Comparison of ENCODE assay signal across 18 mouse cellular contexts in the genomic region with DNA sequence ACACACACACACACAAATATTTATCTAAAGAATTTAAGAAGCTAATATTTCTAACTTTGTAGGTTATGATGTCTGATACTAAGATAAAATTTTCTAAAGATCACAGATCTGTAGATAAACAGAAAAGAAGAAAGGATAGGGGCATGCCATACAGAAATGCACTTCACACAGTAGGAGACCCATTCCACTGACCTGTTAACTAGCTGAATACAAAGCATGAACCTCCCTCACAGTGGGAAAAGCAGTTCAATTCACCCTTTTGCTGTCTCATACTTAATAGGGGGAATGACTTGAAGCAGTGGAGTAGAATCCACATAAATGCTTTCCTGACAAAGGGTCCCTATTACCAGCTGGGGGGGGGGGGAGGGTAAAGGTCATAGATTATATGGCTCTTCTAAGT. TPM values are rescaled to one million over a fixed set of nuclear protein-coding genes. Genes with fewer than 3 reads are reported as not detected.
DNase-seq lines count a peak whose midpoint lies in the region; ATAC-seq and TF ChIP-seq lines count a peak whose summit lies in the region.
"Had no signal": no experiment of that assay in that cellular context is flagged by ENCODE, and none has a peak within 500 bp of the region (broad histone marks: within the 10 kb centered on the region; RNA-seq: fewer than 3 reads in every experiment).

No protein-coding gene starts in this region.

- TF ChIP-seq EP300 in stomach, postnatal 0 days (optimal IDR thresholded peaks at IDR 0.05): no peak

- H3K4me3 ChIP-seq in hindbrain, embryonic 10.5 days: no peak overlapping the region
- no peak overlapping the region for H3K4me3 ChIP-seq in hindbrain, postnatal 0 days (ENCODE audit: low read length)
- H3K4me3 ChIP-seq in neural tube, embryonic 12.5 days: no peak overlapping the region
- no peak overlapping the region for H3K4me3 ChIP-seq in neural tube, embryonic 15.5 days (replicated peaks)
- no peak overlapping the region for H3K4me3 ChIP-seq in forebrain, embryonic 14.5 days (ENCODE audit: low read depth, low read length)
- no peak overlapping the region for H3K4me3 ChIP-seq in stomach, postnatal 0 days (ENCODE audit: low read depth, low read length)
- H3K4me3 ChIP-seq: limb, embryonic 10.5 days had no signal

- no peaks in the 10 kb centered on the region for H3K9me3 ChIP-seq in hindbrain, embryonic 10.5 days
- H3K9me3 ChIP-seq in hindbrain, postnatal 0 days (ENCODE audit: low read length): no peaks in the 10 kb centered on the region
- no peaks in the 10 kb centered on the region for H3K9me3 ChIP-seq in neural tube, embryonic 12.5 days
- no peaks in the 10 kb centered on the region for H3K9me3 ChIP-seq in neural tube, embryonic 15.5 days (replicated peaks)
- no peaks in the 10 kb centered on the region for H3K9me3 ChIP-seq in forebrain, embryonic 14.5 days (replicated peaks; ENCODE audit: control insufficient read depth, low read length)
- no peaks in the 10 kb centered on the region for H3K9me3 ChIP-seq in stomach, postnatal 0 days (ENCODE audit: control insufficient read depth, low read length)
- H3K9me3 ChIP-seq: limb, embryonic 10.5 days had no signal

- H3K27ac ChIP-seq in hindbrain, embryonic 10.5 days: peak overlapping the region; percentile 62
- no peak overlapping the region for H3K27ac ChIP-seq in hindbrain, postnatal 0 days
- H3K27ac ChIP-seq in neural tube, embryonic 12.5 days: no peak overlapping the region
- H3K27ac ChIP-seq in neural tube, embryonic 15.5 days (replicated peaks): no peak overlapping the region
- H3K27ac ChIP-seq in forebrain, embryonic 14.5 days (ENCODE audit: low read depth, low read length): peak overlapping the region; percentile 45; the same call in 1 of the 2 replicates
- H3K27ac ChIP-seq in stomach, postnatal 0 days (replicated peaks): no peak overlapping the region
- H3K27ac ChIP-seq: limb, embryonic 10.5 days had no signal

- no peak for ATAC-seq in hindbrain, postnatal 0 days
- ATAC-seq in neural tube, embryonic 12.5 days (ENCODE audit: low FRiP score, low read depth): peak; percentile 66; the same call in 1 of the 2 replicates
- ATAC-seq in neural tube, embryonic 15.5 days (ENCODE audit: low FRiP score): no peak
- ATAC-seq in forebrain, embryonic 14.5 days: no peak
- ATAC-seq in stomach, postnatal 0 days (ENCODE audit: low FRiP score, low TSS enrichment): no peak
- ATAC-seq: inflammation-experienced regulatory T-cells, adult 6 months had no signal

- H3K36me3 ChIP-seq in hindbrain, embryonic 10.5 days: peaks cover 21% of the 10 kb centered on the region
- H3K36me3 ChIP-seq in hindbrain, postnatal 0 days (ENCODE audit: insufficient read depth, low read length): no peaks in the 10 kb centered on the region
- H3K36me3 ChIP-seq in neural tube, embryonic 12.5 days: peaks cover 7% of the 10 kb centered on the region; the same call in 1 of the 2 replicates
- peaks cover 3% of the 10 kb centered on the region for H3K36me3 ChIP-seq in neural tube, embryonic 15.5 days
- H3K36me3 ChIP-seq in forebrain, embryonic 14.5 days (ENCODE audit: control insufficient read depth, insufficient read depth, low read length): 0 out of 2 replicates have a peak, but pooled peaks cover 3% of the 10 kb centered on the region
- H3K36me3 ChIP-seq in stomach, postnatal 0 days (ENCODE audit: control insufficient read depth, insufficient read depth, low read length): no peaks in the 10 kb centered on the region

- no peak overlapping the region for H3K9ac ChIP-seq in hindbrain, postnatal 0 days (replicated peaks; ENCODE audit: low read length)
- no peak overlapping the region for H3K9ac ChIP-seq in neural tube, embryonic 12.5 days
- H3K9ac ChIP-seq in neural tube, embryonic 15.5 days (replicated peaks): no peak overlapping the region
- H3K9ac ChIP-seq in forebrain, embryonic 14.5 days (ENCODE audit: low read length): no peak overlapping the region
- H3K9ac ChIP-seq in stomach, postnatal 0 days (ENCODE audit: low read length): no peak overlapping the region

- TF ChIP-seq CTCF in hindbrain, postnatal 0 days (IDR thresholded peaks at IDR 0.05; ENCODE audit: low read depth): no peak
- no peak for TF ChIP-seq CTCF in stomach, postnatal 0 days (IDR thresholded peaks at IDR 0.05; ENCODE audit: low read depth)

- 0 out of 2 replicates have a peak, but pooled peaks cover under 1% of the 10 kb centered on the region for H3K27me3 ChIP-seq in hindbrain, embryonic 10.5 days (ENCODE audit: insufficient read depth, poor library complexity, severe bottlenecking)
- H3K27me3 ChIP-seq in hindbrain, postnatal 0 days (ENCODE audit: insufficient read depth, low read length): no peaks in the 10 kb centered on the region
- H3K27me3 ChIP-seq in neural tube, embryonic 12.5 days (replicated peaks): no peaks in the 10 kb centered on the region
- no peaks in the 10 kb centered on the region for H3K27me3 ChIP-seq in neural tube, embryonic 15.5 days (replicated peaks)
- no peaks in the 10 kb centered on the region for H3K27me3 ChIP-seq in forebrain, embryonic 14.5 days (replicated peaks; ENCODE audit: control insufficient read depth, insufficient read depth, low read length)
- H3K27me3 ChIP-seq in stomach, postnatal 0 days (ENCODE audit: control insufficient read depth, insufficient read depth, low read length): no peaks in the 10 kb centered on the region
- H3K27me3 ChIP-seq: CH12.LX had no signal

- no peak overlapping the region for H3K4me2 ChIP-seq in hindbrain, postnatal 0 days (ENCODE audit: low read depth, low read length)
- H3K4me2 ChIP-seq in neural tube, embryonic 12.5 days (replicated peaks): no peak overlapping the region
- no peak overlapping the region for H3K4me2 ChIP-seq in neural tube, embryonic 15.5 days
- no peak overlapping the region for H3K4me2 ChIP-seq in forebrain, embryonic 14.5 days (ENCODE audit: low read length)
- no peak overlapping the region for H3K4me2 ChIP-seq in stomach, postnatal 0 days (replicated peaks; ENCODE audit: low read depth)
- H3K4me2 ChIP-seq: heart, embryonic 11.5 days had no signal

- H3K4me1 ChIP-seq in hindbrain, embryonic 10.5 days (replicated peaks): peaks cover 59% of the 10 kb centered on the region
- H3K4me1 ChIP-seq in hindbrain, postnatal 0 days (ENCODE audit: insufficient read depth, low read length): no peaks in the 10 kb centered on the region
- peaks cover 15% of the 10 kb centered on the region for H3K4me1 ChIP-seq in neural tube, embryonic 12.5 days
- peaks cover 6% of the 10 kb centered on the region for H3K4me1 ChIP-seq in neural tube, embryonic 15.5 days
- peaks cover 21% of the 10 kb centered on the region for H3K4me1 ChIP-seq in forebrain, embryonic 14.5 days (ENCODE audit: control insufficient read depth, insufficient read depth, low read length)
- H3K4me1 ChIP-seq in stomach, postnatal 0 days (replicated peaks; ENCODE audit: control insufficient read depth, insufficient read depth): no peaks in the 10 kb centered on the region

- no peak for DNase-seq in hindbrain, embryonic 10.5 days (ENCODE audit: low spot score)
- no peak for DNase-seq in hindbrain, postnatal 0 days (ENCODE audit: low spot score)
- peak; percentile 53 for DNase-seq in forebrain, embryonic 14.5 days (ENCODE audit: low spot score)
- peak; percentile 44 for DNase-seq in retina, postnatal 1 day
- DNase-seq in gastrocnemius, adult 18-20 months (ENCODE audit: low spot score): no peak
- DNase-seq in stomach, postnatal 0 days (ENCODE audit: low spot score): no peak
- DNase-seq: cerebellum, adult 8-10 months; kidney, adult 9 months; kidney, postnatal 36 days; lung, adult 18-20 months; lung, postnatal 14 days; right cerebral cortex, postnatal 4 days had no signal

RNA-seq across cellular contexts. Expression of a gene that starts 6.3 kb away (rescaled TPM):
- 6.8 and 9.2 TPM in 2 replicates for polyA plus RNA-seq in hindbrain, embryonic 10.5 days (2016; fragmentation: Nextera tagmentation; extraction: Ambion mirVana)
- 8.9 and 10.2 TPM in 2 replicates for total RNA-seq in hindbrain, postnatal 0 days (2014; rRNA removed)
- polyA plus RNA-seq in hindbrain, postnatal 0 days (2015; fragmentation: Nextera tagmentation; extraction: Ambion mirVana): 4.1 and 5.6 TPM in 2 replicates
- 12.1 and 12.8 TPM in 2 replicates for polyA plus RNA-seq in neural tube, embryonic 12.5 days (2016; fragmentation: Nextera tagmentation; extraction: Ambion mirVana)
- 6.8 and 7.1 TPM in 2 replicates for polyA plus RNA-seq in neural tube, embryonic 15.5 days (2015; fragmentation: Nextera tagmentation; extraction: Ambion mirVana)
- 7.4 and 8.8 TPM in 2 replicates for polyA plus RNA-seq in forebrain, embryonic 14.5 days (2014; fragmentation: Nextera tagmentation; extraction: Ambion mirVana)
- 10 to 100 TPM; 15.7 to 16.2 TPM for total RNA-seq in gastrocnemius, adult 18-20 months (2021)
- polyA plus RNA-seq in stomach, postnatal 0 days (2015; fragmentation: Nextera tagmentation; extraction: Ambion mirVana): 2.4 and 2.7 TPM in 2 replicates

RNA-seq across cellular contexts. Expression of a gene that starts 56.4 kb away (rescaled TPM):
- polyA plus RNA-seq in hindbrain, embryonic 10.5 days (2016; fragmentation: Nextera tagmentation; extraction: Ambion mirVana): 187 and 280 TPM in 2 replicates
- total RNA-seq in hindbrain, postnatal 0 days (2014; rRNA removed): 14.0 and 15.6 TPM in 2 replicates
- 29.8 and 35.8 TPM in 2 replicates for polyA plus RNA-seq in hindbrain, postnatal 0 days (2015; fragmentation: Nextera tagmentation; extraction: Ambion mirVana)
- polyA plus RNA-seq in neural tube, embryonic 12.5 days (2016; fragmentation: Nextera tagmentation; extraction: Ambion mirVana): 125 and 146 TPM in 2 replicates
- polyA plus RNA-seq in neural tube, embryonic 15.5 days (2015; fragmentation: Nextera tagmentation; extraction: Ambion mirVana): 21.2 and 64.0 TPM in 2 replicates
- polyA plus RNA-seq in forebrain, embryonic 14.5 days (2014; fragmentation: Nextera tagmentation; extraction: Ambion mirVana): 57.3 and 59.0 TPM in 2 replicates
- not detected for total RNA-seq in gastrocnemius, adult 18-20 months (2021)
- polyA plus RNA-seq in stomach, postnatal 0 days (2015; fragmentation: Nextera tagmentation; extraction: Ambion mirVana): 37.5 and 48.6 TPM in 2 replicates

Comparison
In these comparisons a context has a peak if more than half of its experiments do, and no peak if none do; other contexts are left out.
1. H3K27ac ChIP-seq: peak in hindbrain, embryonic 10.5 days (single experiment) and forebrain, embryonic 14.5 days (single experiment); none in hindbrain, postnatal 0 days (single experiment), neural tube, embryonic 12.5 days (single experiment), neural tube, embryonic 15.5 days (single experiment) and stomach, postnatal 0 days (single experiment).
2. DNase-seq: peak in forebrain, embryonic 14.5 days (single experiment) and retina, postnatal 1 day (single experiment); none in hindbrain, embryonic 10.5 days (single experiment), hindbrain, postnatal 0 days (single experiment), gastrocnemius, adult 18-20 months (single experiment) and stomach, postnatal 0 days (single experiment).